8 mouse cellular contexts compared by ENCODE assay signal in genomic region chr5:24842274-24843102, GRCm38 (mm10). TPM values are rescaled to one million over a fixed set of nuclear protein-coding genes. Genes with fewer than 3 reads are reported as not detected.
DNase-seq lines count a peak whose midpoint lies in the region; ATAC-seq lines count a peak whose summit lies in the region.

Rheb (minus strand) TSS chr5:24842624.

- peak within 1 kb of the TSS; percentile 98 for H3K9ac ChIP-seq in hindbrain, embryonic 12.5 days

- peaks cover 26% of the 10 kb centered on the region for H3K4me1 ChIP-seq in hindbrain, embryonic 12.5 days

- DNase-seq in NIH3T3 (ENCODE audit: low read depth), result peak; percentile 100
- peak; percentile 100 for DNase-seq in cerebellum, postnatal 10 days
- DNase-seq in frontal cortex, postnatal 10 days (ENCODE audit: low spot score in 2 of 2), result peak; percentile 98 to 99
- peak; percentile 98 to 100 for DNase-seq in layer of hippocampus, postnatal 14 days (ENCODE audit: low spot score in 2 of 2)
- DNase-seq in lung, postnatal 14 days, result peak; percentile 99
- peak; percentile 97 for DNase-seq in retina, adult 2 months (ENCODE audit: low read depth, low spot score)
- DNase-seq in thymus, postnatal 36 days, result peak; percentile 96 to 99

- H3K9me3 ChIP-seq in hindbrain, embryonic 12.5 days (replicated peaks), result no peaks in the 10 kb centered on the region

- no peaks in the 10 kb centered on the region for H3K36me3 ChIP-seq in hindbrain, embryonic 12.5 days

- no peaks in the 10 kb centered on the region for H3K27me3 ChIP-seq in hindbrain, embryonic 12.5 days

- under 1% methylated on average over 74 of the region's 92 CpGs for WGBS in hindbrain, embryonic 12.5 days

- ATAC-seq in hindbrain, embryonic 12.5 days (ENCODE audit: low FRiP score), result peak; percentile 98

- H3K4me2 ChIP-seq in hindbrain, embryonic 12.5 days (replicated peaks), result peak within 1 kb of the TSS; percentile 90

- H3K4me3 ChIP-seq in hindbrain, embryonic 12.5 days, result peak within 1 kb of the TSS; percentile 96

- peak within 1 kb of the TSS; percentile 98 for H3K27ac ChIP-seq in hindbrain, embryonic 12.5 days

RNA-seq across cellular contexts. Expression of gene Rheb, which starts in this region (rescaled TPM):
- 187 and 189 TPM in 2 replicates for polyA plus RNA-seq in hindbrain, embryonic 12.5 days (2016; fragmentation: Nextera tagmentation; extraction: Ambion mirVana)
- 100 to 1,000 TPM; 111 to 117 TPM for total RNA-seq in layer of hippocampus, postnatal 14 days (2021)

Comparison
In these comparisons a context has a peak if more than half of its experiments do, and no peak if none do; other contexts are left out.
1. Peak in every context shown above with its lines: DNase-seq, ATAC-seq, H3K4me3 ChIP-seq and H3K27ac ChIP-seq.